Mouse (Mus musculus): ENCODE results near the gene Rasl10a. TPM values are rescaled to one million over a fixed set of nuclear protein-coding genes. Genes with fewer than 3 reads are reported as not detected.

Gene Rasl10a
- polyA plus RNA-seq (2016; fragmentation: Nextera tagmentation; extraction: Ambion mirVana): 0.37 and 0.63 TPM in 2 replicates

DNA sequence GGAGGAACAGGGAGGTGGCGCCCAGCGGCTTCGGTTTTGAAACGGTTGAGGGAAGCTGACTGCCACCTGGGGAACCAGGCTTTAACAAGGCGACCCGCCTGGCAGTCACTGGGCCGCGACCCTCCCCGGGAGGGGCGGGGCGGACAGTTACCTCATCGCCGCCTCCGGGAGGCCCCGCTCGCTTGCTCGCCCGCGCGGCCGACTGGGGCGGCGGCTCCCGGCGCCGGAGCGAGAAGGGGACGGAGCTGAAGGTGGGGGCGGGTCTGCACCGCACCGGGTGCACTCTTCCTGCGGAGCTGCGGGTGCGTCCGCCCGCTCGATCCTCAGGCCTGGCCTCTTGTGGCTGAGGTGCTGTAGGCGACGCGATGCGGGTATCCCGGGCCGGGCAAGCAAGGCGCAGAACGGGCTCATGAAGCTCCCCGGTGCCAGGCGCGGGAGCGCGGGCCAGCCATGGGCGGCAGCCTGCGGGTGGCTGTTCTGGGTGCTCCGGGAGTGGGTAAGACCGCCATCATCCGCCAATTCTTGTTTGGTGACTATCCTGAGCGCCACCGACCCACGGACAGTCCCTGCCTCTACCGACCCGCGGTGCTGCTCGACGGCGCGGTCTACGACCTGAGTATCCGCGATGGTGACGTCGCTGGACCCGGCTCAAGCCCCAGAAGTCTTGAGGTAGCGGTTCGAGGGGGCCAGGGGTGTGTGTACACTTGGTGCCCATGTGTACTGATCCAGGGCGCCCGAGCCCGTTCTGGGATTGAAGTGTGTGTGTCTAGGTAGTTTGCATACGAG is at the start of gene Rasl10a:
Gene Rasl10a (plus strand): TSS at position 273 of the 786 bp plus-strand sequence.
- Histone ChIP-seq H3K36me3 (no peaks in the 10 kb centered on the region), H3K4me3 (peak within 1 kb of the TSS; percentile 40), H3K27me3 (peaks cover 78% of the 10 kb centered on the region), H3K27ac (replicated peaks) (no peak within 1 kb of the TSS), H3K9ac (replicated peaks) (peak within 1 kb of the TSS; percentile 46), H3K4me2 (replicated peaks) (peak within 1 kb of the TSS; percentile 62), H3K9me3 (no peaks in the 10 kb centered on the region), H3K4me1 (peaks cover 52% of the 10 kb centered on the region)
- ATAC-seq (ENCODE audit: low FRiP score, low read depth): no peak
- WGBS: 2% methylated on average over 76 of the region's 77 CpGs

GRCm38 (mm10) chr11:5008867-5009266 is 49.1 kb upstream of the Rasl10a start:
- no peak overlapping the region for H3K4me2 ChIP-seq (replicated peaks)
- ATAC-seq (ENCODE audit: low FRiP score, low read depth): no peak
- H3K27me3 ChIP-seq: no peaks in the 10 kb centered on the region
- H3K4me1 ChIP-seq: no peaks in the 10 kb centered on the region
- WGBS: 81% methylated on average over 3 of the region's 3 CpGs
- no peak overlapping the region for H3K4me3 ChIP-seq
- H3K9me3 ChIP-seq: no peaks in the 10 kb centered on the region
- H3K36me3 ChIP-seq: peaks cover 24% of the 10 kb centered on the region
- no peak overlapping the region for H3K9ac ChIP-seq (replicated peaks)
- H3K27ac ChIP-seq (replicated peaks): no peak overlapping the region

DNA sequence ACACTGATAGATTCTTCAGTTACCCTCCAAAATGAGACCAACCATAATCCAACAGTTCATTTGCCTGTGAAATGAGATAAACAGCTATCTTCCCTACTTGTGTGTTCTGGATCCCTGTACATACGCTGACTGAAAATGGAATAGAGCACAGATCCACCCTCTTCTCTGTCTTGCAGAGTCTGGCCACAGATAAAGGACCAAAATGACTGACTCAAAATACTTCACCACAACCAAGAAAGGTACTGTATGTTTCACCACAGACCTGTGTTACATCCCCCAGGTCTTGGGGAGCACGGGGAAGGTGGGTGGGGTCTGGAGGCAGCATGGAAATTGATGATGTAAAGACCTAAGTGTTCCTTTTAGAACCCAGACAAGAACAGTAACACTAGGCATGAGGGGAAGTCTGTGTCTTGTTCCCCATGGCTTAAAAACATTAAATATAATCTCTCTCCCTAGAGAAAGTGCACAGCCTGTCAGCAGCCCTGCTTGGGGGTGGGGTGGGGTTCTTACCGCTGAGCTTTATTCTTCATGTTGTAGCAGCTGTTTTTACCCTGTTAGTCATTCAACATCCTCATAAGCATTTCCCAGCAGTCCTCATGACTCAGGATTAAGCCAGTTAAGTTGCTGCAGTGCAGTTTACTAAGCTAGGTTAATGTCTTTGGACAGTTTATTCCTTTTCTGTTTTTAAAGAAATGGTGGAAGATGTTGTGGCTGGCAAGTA is 48.4 kb upstream of the Rasl10a start:
- H3K9me3 ChIP-seq: no peaks in the 10 kb centered on the region
- WGBS: 86% methylated on average over 3 of the region's 3 CpGs
- peaks cover 31% of the 10 kb centered on the region for H3K36me3 ChIP-seq
- no peak overlapping the region for H3K4me3 ChIP-seq
- no peak overlapping the region for H3K27ac ChIP-seq (replicated peaks)
- no peak overlapping the region for H3K4me2 ChIP-seq (replicated peaks)
- no peak overlapping the region for H3K9ac ChIP-seq (replicated peaks)
- H3K4me1 ChIP-seq: no peaks in the 10 kb centered on the region
- H3K27me3 ChIP-seq: no peaks in the 10 kb centered on the region
- ATAC-seq (ENCODE audit: low FRiP score, low read depth): no peak

GRCm38 (mm10) chr11:5010205-5010604 is 47.7 kb upstream of the Rasl10a start:
- Histone ChIP-seq H3K4me3 (no peak overlapping the region), H3K9me3 (no peaks in the 10 kb centered on the region), H3K4me1 (no peaks in the 10 kb centered on the region), H3K9ac (replicated peaks) (no peak overlapping the region), H3K36me3 (peaks cover 37% of the 10 kb centered on the region), H3K27ac (replicated peaks) (no peak overlapping the region), H3K27me3 (no peaks in the 10 kb centered on the region), H3K4me2 (replicated peaks) (no peak overlapping the region)
- ATAC-seq (ENCODE audit: low FRiP score, low read depth): no peak
- WGBS: 84% methylated on average over 1 of the region's 1 CpGs

- Histone ChIP-seq H3K4me1 (no peaks in the 10 kb centered on the region), H3K36me3 (peaks cover 47% of the 10 kb centered on the region), H3K4me3 (no peak overlapping the region), H3K4me2 (replicated peaks) (no peak overlapping the region), H3K9ac (replicated peaks) (no peak overlapping the region), H3K27ac (replicated peaks) (no peak overlapping the region), H3K9me3 (no peaks in the 10 kb centered on the region), H3K27me3 (no peaks in the 10 kb centered on the region)
- WGBS: 76% methylated on average over 1 of the region's 1 CpGs
- ATAC-seq (ENCODE audit: low FRiP score, low read depth): no peak
Observed at GRCm38 (mm10) chr11:5011480-5011879, 46.4 kb upstream of the Rasl10a start.

DNA sequence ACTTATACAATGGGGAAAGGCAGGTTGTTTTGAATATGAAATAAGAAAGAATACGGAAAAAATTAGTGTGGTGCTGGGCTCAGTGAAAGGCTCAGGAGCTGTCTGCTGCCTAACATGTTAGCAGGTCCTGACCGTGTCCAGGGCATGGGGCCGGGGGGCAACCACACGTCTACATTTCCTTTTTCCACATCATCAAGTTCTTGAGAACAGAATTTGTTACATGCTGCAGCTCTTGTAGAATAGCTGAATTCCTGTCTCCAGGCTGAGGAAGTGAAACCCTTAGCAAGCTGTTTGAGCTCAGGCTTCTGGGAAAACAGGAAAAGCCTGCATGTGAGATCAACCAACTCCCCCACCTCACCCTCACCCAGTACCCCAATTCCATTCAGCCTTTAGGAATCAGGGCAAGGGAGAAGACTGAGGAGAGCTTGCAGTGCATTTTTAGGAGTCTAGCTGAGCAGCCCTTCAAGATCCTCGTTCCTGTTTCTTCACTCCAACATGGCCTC is 45.7 kb upstream of the Rasl10a start:
- WGBS: 92% methylated on average over 5 of the region's 5 CpGs
- Histone ChIP-seq H3K27me3 (no peaks in the 10 kb centered on the region), H3K9me3 (no peaks in the 10 kb centered on the region), H3K27ac (replicated peaks) (no peak overlapping the region), H3K4me1 (no peaks in the 10 kb centered on the region), H3K4me2 (replicated peaks) (no peak overlapping the region), H3K9ac (replicated peaks) (no peak overlapping the region), H3K36me3 (peaks cover 54% of the 10 kb centered on the region), H3K4me3 (no peak overlapping the region)
- no peak for ATAC-seq (ENCODE audit: low FRiP score, low read depth)

DNA sequence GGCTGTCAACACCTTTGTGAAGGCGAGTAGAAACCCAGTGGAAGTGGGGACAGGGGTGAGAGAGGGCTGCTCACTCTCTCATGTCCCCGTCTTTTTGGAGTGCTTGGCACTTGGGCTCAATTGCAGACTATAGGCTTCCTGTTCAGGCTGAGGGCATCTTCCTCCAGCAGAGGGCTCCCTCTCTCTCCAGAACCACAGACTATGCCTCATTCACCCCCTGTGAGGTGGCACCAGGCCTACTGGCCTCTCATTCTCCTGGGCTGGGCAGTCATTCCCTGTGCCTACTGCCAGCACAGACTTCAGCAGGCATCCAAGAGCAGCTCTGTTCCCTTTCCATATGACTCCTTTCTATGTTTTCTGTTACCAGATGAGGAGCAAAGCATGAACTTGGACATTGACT is 42.2 kb upstream of the Rasl10a start:
- 47% methylated on average over 2 of the region's 2 CpGs for WGBS

DNA sequence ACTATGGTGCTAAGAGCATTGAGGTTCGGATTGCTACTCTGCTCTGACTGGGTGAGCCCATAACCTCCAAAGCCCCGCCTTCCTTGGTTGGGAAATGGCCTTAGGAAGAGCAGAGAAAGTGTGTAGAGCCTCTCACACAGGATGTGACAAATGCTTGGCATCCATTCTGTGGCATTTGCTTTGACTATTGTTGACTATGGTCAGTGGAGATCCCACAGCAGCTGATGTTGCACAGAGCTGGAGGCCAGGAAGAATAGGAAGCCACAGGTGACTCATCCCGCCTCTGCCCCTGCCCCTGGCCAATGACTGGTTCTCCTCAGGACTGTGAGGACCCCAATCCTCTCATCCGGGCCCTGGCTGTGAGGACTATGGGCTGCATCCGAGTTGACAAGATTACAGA is 41.6 kb upstream of the Rasl10a start:
- WGBS: 91% methylated on average over 5 of the region's 5 CpGs
- Histone ChIP-seq H3K4me2 (replicated peaks) (no peak overlapping the region), H3K36me3 (peaks cover 86% of the 10 kb centered on the region), H3K27ac (replicated peaks) (no peak overlapping the region), H3K9me3 (no peaks in the 10 kb centered on the region), H3K27me3 (no peaks in the 10 kb centered on the region), H3K4me1 (no peaks in the 10 kb centered on the region), H3K9ac (replicated peaks) (no peak overlapping the region), H3K4me3 (no peak overlapping the region)
- no peak for ATAC-seq (ENCODE audit: low FRiP score, low read depth)

More for the DNA sequence above, 42.2 kb upstream of the Rasl10a start:
- no peaks in the 10 kb centered on the region for H3K27me3 ChIP-seq
- H3K9ac ChIP-seq (replicated peaks): no peak overlapping the region
- peaks cover 84% of the 10 kb centered on the region for H3K36me3 ChIP-seq
- H3K27ac ChIP-seq (replicated peaks): no peak overlapping the region
- H3K4me3 ChIP-seq: no peak overlapping the region
- H3K4me1 ChIP-seq: no peaks in the 10 kb centered on the region
- H3K4me2 ChIP-seq (replicated peaks): no peak overlapping the region
- H3K9me3 ChIP-seq: no peaks in the 10 kb centered on the region
- no peak for ATAC-seq (ENCODE audit: low FRiP score, low read depth)

DNA sequence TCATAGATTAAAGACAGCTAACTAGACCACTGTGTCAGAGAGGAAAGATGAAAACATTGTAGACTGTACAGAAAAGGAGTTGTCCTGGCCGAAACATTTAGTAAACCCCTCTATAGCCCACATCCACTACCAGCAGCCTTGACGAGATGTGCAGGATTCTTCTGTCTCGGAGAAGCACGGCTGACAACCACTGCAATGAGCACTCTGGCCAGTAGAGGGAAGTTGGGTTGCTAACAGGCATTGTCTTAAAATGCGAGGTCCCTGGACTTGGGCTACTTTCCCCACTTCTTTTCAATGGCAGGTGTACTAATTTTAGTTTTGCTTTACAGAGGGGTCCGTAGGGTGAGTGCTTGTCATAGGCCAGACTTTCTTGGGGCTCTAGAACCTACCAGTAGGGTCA is 40.4 kb upstream of the Rasl10a start:
- no peak overlapping the region for H3K4me3 ChIP-seq
- H3K9ac ChIP-seq (replicated peaks): no peak overlapping the region
- no peak for ATAC-seq (ENCODE audit: low FRiP score, low read depth)
- no peak overlapping the region for H3K27ac ChIP-seq (replicated peaks)
- no peaks in the 10 kb centered on the region for H3K4me1 ChIP-seq
- no peaks in the 10 kb centered on the region for H3K9me3 ChIP-seq
- H3K4me2 ChIP-seq (replicated peaks): no peak overlapping the region
- H3K36me3 ChIP-seq: peaks cover 81% of the 10 kb centered on the region
- no peaks in the 10 kb centered on the region for H3K27me3 ChIP-seq
- WGBS: 66% methylated on average over 6 of the region's 6 CpGs

DNA sequence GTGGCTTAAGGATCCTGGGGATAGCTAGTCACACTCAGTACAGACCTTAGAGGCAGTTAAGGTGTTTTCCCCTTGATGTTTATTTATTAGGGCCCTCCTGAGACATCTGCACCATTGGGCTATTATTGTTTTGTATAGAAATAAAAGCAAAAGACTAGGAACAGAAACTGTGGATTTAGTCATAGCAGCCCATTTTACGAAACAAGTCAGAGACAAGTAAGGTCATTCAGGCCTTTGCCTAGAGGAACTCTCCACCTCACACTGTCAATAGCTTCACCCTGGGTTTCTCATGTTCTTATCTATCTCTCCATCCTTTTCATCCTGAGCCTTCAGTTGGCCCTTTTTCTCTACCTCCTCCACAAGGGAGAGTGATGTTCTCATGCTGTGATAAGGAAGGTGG is 32.8 kb upstream of the Rasl10a start:
- H3K9me3 ChIP-seq: no peaks in the 10 kb centered on the region
- H3K27me3 ChIP-seq: no peaks in the 10 kb centered on the region
- H3K4me2 ChIP-seq (replicated peaks): no peak overlapping the region
- H3K4me1 ChIP-seq: no peaks in the 10 kb centered on the region
- 97% methylated on average over 1 of the region's 1 CpGs for WGBS
- no peak overlapping the region for H3K4me3 ChIP-seq
- H3K9ac ChIP-seq (replicated peaks): no peak overlapping the region
- H3K27ac ChIP-seq (replicated peaks): no peak overlapping the region
- no peak for ATAC-seq (ENCODE audit: low FRiP score, low read depth)
- peaks cover 82% of the 10 kb centered on the region for H3K36me3 ChIP-seq

DNA sequence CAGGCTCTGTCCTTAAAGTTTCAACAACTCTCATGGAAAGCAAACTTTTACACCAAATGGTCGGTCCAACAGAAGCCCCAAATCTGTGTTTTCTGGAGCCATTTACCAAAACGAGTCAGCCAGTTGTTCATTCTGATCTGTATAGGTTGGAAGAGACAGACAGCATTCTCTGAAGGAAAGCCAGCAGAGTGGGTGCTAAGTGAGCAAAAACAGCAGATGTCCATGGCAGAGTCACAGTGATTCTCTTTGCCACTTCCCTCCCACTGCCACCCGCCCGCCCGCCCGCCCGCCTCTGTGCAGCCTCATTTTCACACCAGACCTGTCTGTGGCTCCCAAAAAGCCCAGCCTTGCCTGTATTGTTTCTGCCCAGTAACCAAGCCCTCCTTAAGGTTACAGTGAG is 29.7 kb upstream of the Rasl10a start:
- no peak for ATAC-seq (ENCODE audit: low FRiP score, low read depth)
- no peaks in the 10 kb centered on the region for H3K27me3 ChIP-seq
- H3K36me3 ChIP-seq: peaks cover 94% of the 10 kb centered on the region
- no peak overlapping the region for H3K4me2 ChIP-seq (replicated peaks)
- whole genome bisulfite sequencing: 95% methylated on average over 7 of the region's 7 CpGs
- no peak overlapping the region for H3K27ac ChIP-seq (replicated peaks)
- no peaks in the 10 kb centered on the region for H3K9me3 ChIP-seq
- no peak overlapping the region for H3K9ac ChIP-seq (replicated peaks)
- no peak overlapping the region for H3K4me3 ChIP-seq
- no peaks in the 10 kb centered on the region for H3K4me1 ChIP-seq

GRCm38 (mm10) chr11:5032706-5033105 is 25.2 kb upstream of the Rasl10a start:
- Histone ChIP-seq H3K9me3 (no peaks in the 10 kb centered on the region), H3K27ac (replicated peaks) (no peak overlapping the region), H3K9ac (replicated peaks) (no peak overlapping the region), H3K4me3 (no peak overlapping the region), H3K4me2 (replicated peaks) (no peak overlapping the region), H3K27me3 (no peaks in the 10 kb centered on the region), H3K36me3 (peaks cover 95% of the 10 kb centered on the region), H3K4me1 (no peaks in the 10 kb centered on the region)
- ATAC-seq (ENCODE audit: low FRiP score, low read depth): no peak
- WGBS: 93% methylated on average over 10 of the region's 10 CpGs
